Mouse (Mus musculus): ENCODE data around the gene Tmem120b. TPM values are rescaled to one million over a fixed set of nuclear protein-coding genes. Genes with fewer than 3 reads are reported as not detected.
A peak's percentile ranks its signal among the peaks of the same experiment; 100 is the strongest.

The Tmem120b gene
- total and polyA plus RNA-seq, 2 experiments: 2.7 to 3.8 TPM

DNA sequence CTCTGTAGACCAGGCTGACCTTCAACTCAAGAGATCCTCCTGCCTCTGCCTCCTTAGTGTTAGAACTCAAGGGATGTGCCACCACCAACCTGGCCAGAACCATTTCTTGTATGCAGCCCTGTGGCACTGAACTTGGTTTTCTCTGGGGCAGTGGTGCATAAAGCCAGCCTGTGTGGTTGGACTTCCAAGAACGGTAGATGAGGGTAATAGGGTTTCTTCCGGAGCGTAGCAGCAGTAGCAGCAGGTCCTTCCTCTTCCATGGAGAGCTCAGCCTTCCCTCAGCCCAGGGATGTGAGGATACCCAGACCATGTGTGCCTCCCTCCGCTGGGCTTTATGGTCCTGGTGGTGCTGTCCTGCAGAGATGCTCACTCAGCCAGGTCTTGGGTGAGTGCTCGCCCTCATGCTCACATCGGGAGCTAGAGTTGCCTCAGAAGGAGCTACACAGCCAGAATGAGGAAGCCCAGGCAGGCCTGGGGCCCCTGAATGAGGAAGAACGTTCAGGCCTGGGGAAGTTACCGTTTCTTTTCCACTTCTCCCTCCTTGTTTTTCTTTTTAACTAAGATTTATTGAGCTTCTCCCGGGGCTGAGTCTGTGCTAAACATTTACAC is 43.1 kb upstream of the Tmem120b start:
- no peak overlapping the region for H3K9ac ChIP-seq (ENCODE audit: low read depth, low read length)
- H3K27ac ChIP-seq (replicated peaks; ENCODE audit: insufficient read depth, low read depth, low read length): 0 out of 2 replicates have a peak overlapping the region, but pooled peaks have one; percentile 0
- peaks cover 15% of the 10 kb centered on the region for H3K4me1 ChIP-seq (ENCODE audit: control insufficient read depth, insufficient read depth, low read length)
- peaks cover 2% of the 10 kb centered on the region; the same call in 1 of the 2 replicates for H3K79me2 ChIP-seq (ENCODE audit: control insufficient read depth, insufficient read depth, low read length)
- no peak for DNase-seq (ENCODE audit: extremely low read depth, low read depth, low spot score)
- no peaks in the 10 kb centered on the region for H3K27me3 ChIP-seq (ENCODE audit: control insufficient read depth, insufficient read depth, low read length)
- 0 out of 2 replicates have a peak, but pooled peaks cover under 1% of the 10 kb centered on the region for H3K36me3 ChIP-seq (ENCODE audit: control insufficient read depth, insufficient read depth, low read length)
- H3K4me3 ChIP-seq (ENCODE audit: insufficient read depth, low read depth, low read length): no peak overlapping the region
- 82% methylated on average over 9 of the region's 9 CpGs for WGBS
- TF ChIP-seq POLR2A (IDR thresholded peaks at IDR 0.05; ENCODE audit: extremely low read depth, insufficient read depth, low read length) (no peak), CTCF (IDR thresholded peaks at IDR 0.05; ENCODE audit: low read depth, low read length) (no peak)

- Histone ChIP-seq H3K9ac (ENCODE audit: low read depth, low read length) (no peak overlapping the region), H3K36me3 (ENCODE audit: control insufficient read depth, insufficient read depth, low read length) (0 out of 2 replicates have a peak, but pooled peaks cover 4% of the 10 kb centered on the region), H3K4me1 (ENCODE audit: control insufficient read depth, insufficient read depth, low read length) (peaks cover 14% of the 10 kb centered on the region), H3K4me3 (ENCODE audit: insufficient read depth, low read depth, low read length) (no peak overlapping the region), H3K27me3 (ENCODE audit: control insufficient read depth, insufficient read depth, low read length) (no peaks in the 10 kb centered on the region), H3K27ac (replicated peaks; ENCODE audit: insufficient read depth, low read depth, low read length) (no peak overlapping the region), H3K79me2 (ENCODE audit: control insufficient read depth, insufficient read depth, low read length) (peaks cover 2% of the 10 kb centered on the region; the same call in 1 of the 2 replicates)
- WGBS: 80% methylated on average over 6 of the region's 6 CpGs
- no peak for DNase-seq (ENCODE audit: extremely low read depth, low read depth, low spot score)
- TF ChIP-seq POLR2A (IDR thresholded peaks at IDR 0.05; ENCODE audit: extremely low read depth, insufficient read depth, low read length) (no peak), CTCF (IDR thresholded peaks at IDR 0.05; ENCODE audit: low read depth, low read length) (no peak)
Measured at GRCm38 (mm10) chr5:123026414-123026813, 41.8 kb upstream of the Tmem120b start.

DNA sequence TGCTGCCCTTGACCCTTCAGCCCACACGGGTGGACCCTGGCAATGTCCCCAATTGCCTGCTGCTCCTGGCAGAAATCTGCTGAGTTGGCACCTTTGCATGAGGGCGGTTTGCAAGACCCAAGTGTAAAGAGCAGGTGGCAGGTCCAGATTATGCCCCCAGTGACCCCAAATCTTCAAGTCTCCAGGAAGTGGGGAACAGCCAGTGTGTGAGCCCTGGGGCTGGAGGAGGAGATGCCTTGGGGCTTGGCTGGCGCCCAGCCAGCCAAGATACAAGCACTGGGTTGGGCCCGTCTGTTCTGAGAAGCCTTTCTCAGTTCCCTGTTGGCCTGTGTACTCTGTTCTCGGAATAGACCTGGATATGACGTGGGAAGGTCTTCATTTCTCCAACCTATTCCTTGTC is 40.8 kb upstream of the Tmem120b start:
- no peak for TF ChIP-seq CTCF (IDR thresholded peaks at IDR 0.05; ENCODE audit: low read depth, low read length)
- no peak for TF ChIP-seq POLR2A (IDR thresholded peaks at IDR 0.05; ENCODE audit: extremely low read depth, insufficient read depth, low read length)
- no peak overlapping the region for H3K9ac ChIP-seq (ENCODE audit: low read depth, low read length)
- 38% methylated on average over 6 of the region's 6 CpGs for WGBS
- no peak overlapping the region for H3K27ac ChIP-seq (replicated peaks; ENCODE audit: insufficient read depth, low read depth, low read length)
- no peak for DNase-seq (ENCODE audit: extremely low read depth, low read depth, low spot score)
- H3K36me3 ChIP-seq (ENCODE audit: control insufficient read depth, insufficient read depth, low read length): 0 out of 2 replicates have a peak, but pooled peaks cover 4% of the 10 kb centered on the region
- H3K79me2 ChIP-seq (ENCODE audit: control insufficient read depth, insufficient read depth, low read length): peaks cover 2% of the 10 kb centered on the region; the same call in 1 of the 2 replicates
- peaks cover 11% of the 10 kb centered on the region for H3K4me1 ChIP-seq (ENCODE audit: control insufficient read depth, insufficient read depth, low read length)
- no peak overlapping the region for H3K4me3 ChIP-seq (ENCODE audit: insufficient read depth, low read depth, low read length)
- no peaks in the 10 kb centered on the region for H3K27me3 ChIP-seq (ENCODE audit: control insufficient read depth, insufficient read depth, low read length)

GRCm38 (mm10) chr5:123029729-123030128 is 38.5 kb upstream of the Tmem120b start:
- Histone ChIP-seq H3K4me1 (ENCODE audit: control insufficient read depth, insufficient read depth, low read length) (peaks cover 3% of the 10 kb centered on the region), H3K36me3 (ENCODE audit: control insufficient read depth, insufficient read depth, low read length) (0 out of 2 replicates have a peak, but pooled peaks cover 4% of the 10 kb centered on the region), H3K9ac (ENCODE audit: low read depth, low read length) (no peak overlapping the region), H3K27me3 (ENCODE audit: control insufficient read depth, insufficient read depth, low read length) (no peaks in the 10 kb centered on the region), H3K79me2 (ENCODE audit: control insufficient read depth, insufficient read depth, low read length) (no peaks in the 10 kb centered on the region), H3K4me3 (ENCODE audit: insufficient read depth, low read depth, low read length) (no peak overlapping the region), H3K27ac (replicated peaks; ENCODE audit: insufficient read depth, low read depth, low read length) (no peak overlapping the region)
- TF ChIP-seq POLR2A (IDR thresholded peaks at IDR 0.05; ENCODE audit: extremely low read depth, insufficient read depth, low read length) (no peak), CTCF (IDR thresholded peaks at IDR 0.05; ENCODE audit: low read depth, low read length) (no peak)
- 70% methylated on average over 7 of the region's 7 CpGs for WGBS
- no peak for DNase-seq (ENCODE audit: extremely low read depth, low read depth, low spot score)

GRCm38 (mm10) chr5:123031312-123031711 is 36.9 kb upstream of the Tmem120b start:
- 96% methylated on average over 3 of the region's 3 CpGs for WGBS
- 0 out of 2 replicates have a peak, but pooled peaks cover 4% of the 10 kb centered on the region for H3K36me3 ChIP-seq (ENCODE audit: control insufficient read depth, insufficient read depth, low read length)

GRCm38 (mm10) chr5:123033646-123034160 is 34.5 kb upstream of the Tmem120b start:
- no peak overlapping the region for H3K4me3 ChIP-seq (ENCODE audit: insufficient read depth, low read depth, low read length)
- H3K36me3 ChIP-seq (ENCODE audit: control insufficient read depth, insufficient read depth, low read length): 0 out of 2 replicates have a peak, but pooled peaks cover 4% of the 10 kb centered on the region
- H3K9ac ChIP-seq (ENCODE audit: low read depth, low read length): no peak overlapping the region
- H3K27ac ChIP-seq (replicated peaks; ENCODE audit: insufficient read depth, low read depth, low read length): no peak overlapping the region
- H3K79me2 ChIP-seq (ENCODE audit: control insufficient read depth, insufficient read depth, low read length): no peaks in the 10 kb centered on the region
- no peak for DNase-seq (ENCODE audit: extremely low read depth, low read depth, low spot score)
- 59% methylated on average over 7 of the region's 7 CpGs for WGBS
- H3K27me3 ChIP-seq (ENCODE audit: control insufficient read depth, insufficient read depth, low read length): no peaks in the 10 kb centered on the region
- H3K4me1 ChIP-seq (ENCODE audit: control insufficient read depth, insufficient read depth, low read length): 0 out of 2 replicates have a peak, but pooled peaks cover under 1% of the 10 kb centered on the region
- no peak for TF ChIP-seq POLR2A (IDR thresholded peaks at IDR 0.05; ENCODE audit: extremely low read depth, insufficient read depth, low read length)

More at GRCm38 (mm10) chr5:123031312-123031711, 36.9 kb upstream of the Tmem120b start:
- H3K4me1 ChIP-seq (ENCODE audit: control insufficient read depth, insufficient read depth, low read length): peaks cover 3% of the 10 kb centered on the region
- H3K9ac ChIP-seq (ENCODE audit: low read depth, low read length): no peak overlapping the region
- H3K27me3 ChIP-seq (ENCODE audit: control insufficient read depth, insufficient read depth, low read length): no peaks in the 10 kb centered on the region
- no peak for TF ChIP-seq CTCF (IDR thresholded peaks at IDR 0.05; ENCODE audit: low read depth, low read length)
- no peak for TF ChIP-seq POLR2A (IDR thresholded peaks at IDR 0.05; ENCODE audit: extremely low read depth, insufficient read depth, low read length)
- H3K79me2 ChIP-seq (ENCODE audit: control insufficient read depth, insufficient read depth, low read length): no peaks in the 10 kb centered on the region
- H3K4me3 ChIP-seq (ENCODE audit: insufficient read depth, low read depth, low read length): no peak overlapping the region
- H3K27ac ChIP-seq (replicated peaks; ENCODE audit: insufficient read depth, low read depth, low read length): no peak overlapping the region
- DNase-seq (ENCODE audit: extremely low read depth, low read depth, low spot score): no peak
